Mouse (Mus musculus) spleen, adult 18-20 months (tissue): ENCODE data around the gene Aoc3.
"Not testable (repeated sequence)": the region's sequence is repeated elsewhere in the genome, so short reads cannot be mapped to it uniquely, and the experiment has no call there.

Experiments used
- DNase-seq, 2 experiments: peaks; one replicate each; pipeline ENCODE4 v3.0.0; 2022; ENCODE audit warnings: mixed read lengths in 2 of 2

The Aoc3 gene

GRCm38 (mm10) chr11:101378196-101378595, 47.8 kb downstream of the Aoc3 start:
- DNase-seq = not testable (repeated sequence)

GRCm38 (mm10) chr11:101378926-101379325, 48.5 kb downstream of the Aoc3 start:
- no peak for DNase-seq

- no peak for DNase-seq
Measured at GRCm38 (mm10) chr11:101381817-101382216, 51.4 kb downstream of the Aoc3 start.
